Mouse (Mus musculus) lung, adult 2 months (tissue): Measurements from ENCODE around the gene Olfr1087. TPM values are rescaled to one million over a fixed set of nuclear protein-coding genes. Genes with fewer than 3 reads are reported as not detected.
"Not testable (repeated sequence)": the region's sequence is repeated elsewhere in the genome, so short reads cannot be mapped to it uniquely, and the experiment has no call there.

ENCODE experiments used
- DNase-seq: peaks from one replicate; pipeline ENCODE4 v3.0.0; 2022
- H3K4me1 ChIP-seq: fragments of 200-500 bp; 2 replicates; pipeline ENCODE4 v1.6.1; 2011; ENCODE audit warnings: low read length; ENCODE audit not compliant: control insufficient read depth, insufficient read depth
- H3K4me3 ChIP-seq: fragments of 200-500 bp; replicated peaks from 2 replicates; pipeline ENCODE3; 2011; ENCODE audit warnings: low read depth, mild to moderate bottlenecking, control low read depth, low read length; ENCODE audit errors: extremely low read depth
- CTCF ChIP-seq: fragments of 200-500 bp; IDR thresholded peaks from 2 replicates; pipeline ENCODE4 v1.5.1; 2011; ENCODE audit warnings: mild to moderate bottlenecking, low read length, control low read depth; ENCODE audit not compliant: insufficient read depth
- POLR2A ChIP-seq: fragments of 200-500 bp; IDR thresholded peaks from 2 replicates; pipeline ENCODE4 v1.6.1; 2011; ENCODE audit warnings: low read depth, mild to moderate bottlenecking, control low read depth, low read length, borderline replicate concordance; ENCODE audit errors: extremely low read depth
- WGBS: fragments of 180-500 bp; shearing (Covaris S2); methylation state at CpG from one replicate; pipeline ENCODE4 v1.1.7; 2018; 5-methylcytosine and 5-hydroxymethylcytosine counted together
- polyA plus RNA-seq: library from polyadenylated mRNA; depleted of rRNA; stranded (reverse); fragments of >200 nt; gene quantifications from 2 replicates; pipeline ENCODE4 v1.2.3, GENCODE M21; 2012; rRNA removed

Olfr1087 gene
- not detected in 2 replicates for polyA plus RNA-seq

DNA sequence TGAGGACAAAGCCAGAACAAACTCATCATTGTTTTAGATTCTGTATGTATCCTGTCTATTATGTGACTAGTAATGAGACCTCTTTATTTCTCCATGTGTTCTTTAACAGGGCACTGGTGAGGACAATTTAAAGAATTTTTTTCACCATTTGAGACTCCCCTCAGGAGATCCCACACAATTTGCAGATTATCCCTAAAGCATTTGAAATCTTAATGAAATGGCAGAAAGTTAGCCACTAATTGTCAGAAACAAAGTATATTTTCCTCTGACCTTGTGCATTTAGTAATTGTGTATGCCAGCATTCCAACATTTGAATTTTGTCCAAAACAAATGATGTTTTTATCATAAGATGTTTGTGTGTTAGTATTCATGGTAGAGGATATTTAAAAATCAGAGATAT, at the start of gene Olfr1087:
Gene Olfr1087, minus strand, starts transcription at position 101 of the 400 bp plus-strand sequence.
- no peak for DNase-seq
- H3K4me3 ChIP-seq: no peak within 1 kb of the TSS
- TF ChIP-seq CTCF: no peak

DNA sequence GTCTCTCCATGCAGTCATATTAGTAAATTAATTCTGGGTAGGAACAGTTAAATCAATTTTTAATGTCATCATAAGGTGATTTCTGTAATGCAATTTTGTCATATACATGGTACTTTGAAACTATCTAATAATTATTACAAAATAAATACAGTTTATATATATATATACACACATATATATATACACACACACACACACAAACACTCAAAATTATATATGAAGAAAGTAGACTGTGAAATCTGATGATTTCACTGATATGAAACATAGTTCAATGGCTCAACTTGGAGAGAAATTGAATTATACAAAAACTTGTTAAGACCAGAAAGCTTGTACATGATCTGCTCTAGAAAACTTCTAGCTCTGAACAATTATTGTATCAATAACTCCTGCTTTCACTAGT, 35.4 kb upstream of the Olfr1087 start, which contains the start of gene Olfr1089:
Gene Olfr1089, minus strand, starts transcription at position 101 of the 400 bp plus-strand sequence.
- DNase-seq: no peak
- TF ChIP-seq CTCF (no peak), POLR2A (no peak)
- no peaks in the 10 kb centered on the region for H3K4me1 ChIP-seq
- no peak within 1 kb of the TSS for H3K4me3 ChIP-seq

More for the DNA sequence above, at the start of gene Olfr1087:
- no peaks in the 10 kb centered on the region for H3K4me1 ChIP-seq

DNA sequence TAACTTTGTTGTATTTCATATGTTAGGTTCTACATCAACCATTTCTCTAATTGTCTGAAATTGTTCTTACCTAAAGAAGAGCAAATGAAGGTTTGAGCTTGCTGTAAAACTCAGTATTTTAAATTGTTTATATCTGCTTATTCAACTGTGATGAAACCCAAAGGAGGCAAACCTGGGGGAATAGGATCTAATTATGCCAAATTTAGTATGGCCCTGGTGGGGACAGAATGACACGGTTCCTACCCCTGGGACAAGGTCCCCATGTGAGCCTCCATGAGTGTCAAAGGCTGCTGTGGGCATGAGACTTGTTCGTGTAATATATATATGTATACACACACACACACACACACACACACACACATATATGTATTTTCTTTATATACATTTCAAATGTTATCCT, 18.2 kb downstream of the Olfr1087 start, which contains the start of gene Olfr1086:
Gene Olfr1086, minus strand, starts transcription at position 101 of the 400 bp plus-strand sequence.
- no peak for DNase-seq
- 70% methylated on average over 2 of the region's 2 CpGs for WGBS
- Histone ChIP-seq H3K4me3 (no peak within 1 kb of the TSS), H3K4me1 (no peaks in the 10 kb centered on the region)
- TF ChIP-seq CTCF (no peak), POLR2A (no peak)

DNA sequence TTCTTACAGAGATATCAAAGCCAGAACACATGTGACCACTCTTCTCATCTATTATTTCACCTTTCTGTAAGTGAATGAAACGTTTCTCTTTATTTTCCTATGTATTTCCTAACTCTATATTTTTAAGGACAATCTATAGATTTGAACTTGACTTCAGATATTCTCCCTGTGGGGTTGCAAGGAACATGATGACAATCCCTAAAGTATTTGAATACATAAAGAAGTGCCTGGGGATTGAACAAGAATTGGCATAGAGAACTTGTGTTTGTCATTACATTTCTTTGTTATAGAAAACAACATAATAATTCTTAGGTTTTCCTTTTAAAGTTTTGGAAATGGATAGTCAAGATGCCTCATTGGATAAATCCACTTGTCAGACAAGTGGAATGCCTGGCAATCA, 36.3 kb downstream of the Olfr1087 start, which contains the start of gene Olfr1085:
Gene Olfr1085, minus strand, starts transcription at position 101 of the 400 bp plus-strand sequence.
- no peak within 1 kb of the TSS for H3K4me3 ChIP-seq
- TF ChIP-seq CTCF (no peak), POLR2A (no peak)
- no peak for DNase-seq
- H3K4me1 ChIP-seq: no peaks in the 10 kb centered on the region
- WGBS: 22% methylated on average over 1 of the region's 1 CpGs

DNA sequence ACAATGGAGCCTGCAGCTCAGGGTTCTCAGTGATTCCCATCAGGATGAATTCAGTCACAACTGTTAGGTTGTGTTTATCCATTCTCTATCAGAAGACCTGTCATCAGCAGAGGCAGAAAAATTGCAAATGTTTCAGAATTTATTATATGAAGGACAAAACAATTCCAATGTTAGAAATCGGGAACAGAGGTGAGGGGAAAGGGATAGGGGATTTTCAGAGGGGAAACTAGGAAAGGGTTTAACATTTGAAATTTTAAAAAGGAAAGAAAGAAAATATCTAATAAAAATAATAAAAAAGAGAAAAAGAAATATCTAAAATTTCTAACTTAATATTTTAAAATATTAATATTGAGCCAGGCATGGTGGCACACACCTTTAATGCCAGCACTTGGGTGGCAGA, 58.6 kb downstream of the Olfr1087 start, which contains the start of gene Olfr1084:
Gene Olfr1084, minus strand, starts transcription at position 101 of the 400 bp plus-strand sequence.
- WGBS: 63% methylated on average over 1 of the region's 1 CpGs
- not testable (repeated sequence) for H3K4me3 ChIP-seq, DNase-seq, H3K4me1 ChIP-seq

Other genes starting within 250 kb of the Olfr1087 start
- gene Olfr1065, start 247.8 kb downstream of the Olfr1087 start, polyA plus RNA-seq: not detected in 2 replicates
- not detected in 2 replicates for gene Olfr1066, start 242.1 kb downstream of the Olfr1087 start, polyA plus RNA-seq
- not detected in 2 replicates for gene Olfr228, start 211.0 kb downstream of the Olfr1087 start, polyA plus RNA-seq
- not detected in 2 replicates for gene Olfr1076, start 189.9 kb downstream of the Olfr1087 start, polyA plus RNA-seq
- gene Olfr1079, start 155.9 kb downstream of the Olfr1087 start, polyA plus RNA-seq: not detected in 2 replicates
- not detected in 2 replicates for gene Olfr1080, start 140.2 kb downstream of the Olfr1087 start, polyA plus RNA-seq
- not detected in 2 replicates for gene Olfr1082, start 99.4 kb downstream of the Olfr1087 start, polyA plus RNA-seq
- gene Olfr1084, start 58.7 kb downstream of the Olfr1087 start, polyA plus RNA-seq: not detected in 2 replicates
- gene Olfr1085, start 36.4 kb downstream of the Olfr1087 start, polyA plus RNA-seq: not detected in 2 replicates
- gene Olfr1086, start 18.3 kb downstream of the Olfr1087 start, polyA plus RNA-seq: not detected in 2 replicates
- gene Olfr1089, start 35.3 kb upstream of the Olfr1087 start, polyA plus RNA-seq: not detected in 2 replicates
- gene Olfr1090, start 60.6 kb upstream of the Olfr1087 start, polyA plus RNA-seq: not detected in 2 replicates
- gene Olfr1093, start 84.1 kb upstream of the Olfr1087 start, polyA plus RNA-seq: not detected in 2 replicates
- gene Olfr141, start 111.6 kb upstream of the Olfr1087 start, polyA plus RNA-seq: not detected in 2 replicates
- not detected in 2 replicates for gene Olfr1094, start 126.3 kb upstream of the Olfr1087 start, polyA plus RNA-seq
- not detected in 2 replicates for gene Olfr1095, start 153.3 kb upstream of the Olfr1087 start, polyA plus RNA-seq
- not detected in 2 replicates for gene Gm13723, start 176.4 kb upstream of the Olfr1087 start, polyA plus RNA-seq
- gene Olfr1097, start 193.8 kb upstream of the Olfr1087 start, polyA plus RNA-seq: not detected in 2 replicates
- gene Olfr1098, start 226.2 kb upstream of the Olfr1087 start, polyA plus RNA-seq: not detected in 2 replicates